Mouse (Mus musculus): ENCODE measurements at regions not wholly inside any gene's neighbourhood (a gene's known extent, or its start where the extent isn't known, plus 50 kb on each side); places are given as distances from the start of the nearest gene placed in this dataset.
"Not testable (repeated sequence)": the region's sequence is repeated elsewhere in the genome, so short reads cannot be mapped to it uniquely, and the experiment has no call there.

DNA sequence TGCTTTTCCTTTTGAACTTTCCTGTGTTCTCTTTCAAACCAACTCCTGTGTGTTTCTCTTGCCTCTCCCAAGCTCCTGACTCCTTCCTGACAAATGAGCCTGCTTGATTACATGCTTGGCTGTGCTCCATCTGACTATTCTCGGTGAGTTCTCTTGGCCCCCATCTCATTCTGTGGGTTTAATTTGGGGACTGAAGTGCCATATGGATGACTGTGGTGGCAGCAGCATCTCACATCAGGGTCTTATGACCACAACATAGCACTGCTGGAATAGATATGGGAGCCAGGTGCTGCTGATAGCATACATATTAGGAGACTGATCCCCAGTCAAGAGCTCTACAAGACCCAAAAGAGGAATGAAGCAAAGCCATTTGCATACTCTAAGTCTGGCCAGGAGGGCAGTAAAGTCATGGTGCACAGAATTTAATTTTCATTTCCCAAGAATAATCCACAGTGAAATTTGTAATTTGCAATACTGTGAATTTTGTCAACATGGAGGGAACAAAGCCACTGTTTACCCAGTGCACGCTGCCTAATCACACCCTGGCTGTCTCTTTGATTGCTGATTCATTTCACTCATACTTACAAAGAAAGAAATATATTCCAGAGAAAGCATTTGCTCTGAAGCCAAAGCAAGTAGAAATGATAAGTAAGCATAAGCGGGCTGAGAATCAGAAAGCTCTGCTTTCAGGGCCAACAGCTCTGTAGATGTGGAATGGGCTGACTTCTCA, 1478.4 kb upstream of the Gm7489 start:
- DNase-seq, result no peak

DNA sequence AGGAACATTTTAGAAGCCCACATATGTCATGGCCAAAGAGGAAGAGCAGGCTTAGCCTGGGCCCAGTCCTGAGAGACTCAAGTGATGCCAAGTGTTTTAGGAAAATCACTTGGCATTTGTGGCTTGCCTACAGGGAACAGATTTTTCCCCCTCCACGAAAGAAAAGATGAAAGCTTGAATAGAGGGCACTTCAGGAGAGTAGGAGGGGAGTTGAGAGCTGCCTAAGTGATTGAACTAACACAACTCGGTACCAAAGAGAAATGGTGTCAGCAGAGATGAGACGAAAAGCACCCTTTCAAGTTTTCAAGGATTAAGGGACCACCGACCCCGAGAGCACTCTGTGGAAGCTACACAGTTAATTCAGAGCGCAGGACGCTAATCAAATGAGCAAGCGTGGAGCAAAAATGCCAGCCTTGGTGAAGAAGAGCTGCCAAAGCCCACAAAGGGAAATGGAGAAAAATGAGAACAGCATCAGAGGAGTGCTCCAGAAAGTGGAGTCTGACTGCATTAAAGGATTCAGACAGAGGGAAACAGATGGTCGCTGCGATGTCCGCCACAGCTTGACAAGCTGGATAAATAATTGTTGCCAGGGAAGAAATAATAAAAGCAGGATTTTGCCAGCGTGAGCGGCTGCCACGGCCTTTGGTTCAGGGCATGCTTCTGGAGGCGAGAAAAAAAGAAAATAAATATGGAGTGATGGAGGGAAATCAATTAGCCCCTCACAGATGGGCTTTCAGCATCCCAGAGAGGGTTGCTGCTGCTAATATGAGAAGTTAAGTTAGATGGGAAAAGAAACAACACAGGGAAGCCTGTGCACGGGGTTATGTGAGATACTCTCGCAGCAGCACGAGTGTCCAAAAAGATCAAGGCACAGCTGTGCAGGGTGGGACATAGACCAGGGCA, 1471.6 kb upstream of the Gm7489 start:
- DNase-seq, result no peak

DNA sequence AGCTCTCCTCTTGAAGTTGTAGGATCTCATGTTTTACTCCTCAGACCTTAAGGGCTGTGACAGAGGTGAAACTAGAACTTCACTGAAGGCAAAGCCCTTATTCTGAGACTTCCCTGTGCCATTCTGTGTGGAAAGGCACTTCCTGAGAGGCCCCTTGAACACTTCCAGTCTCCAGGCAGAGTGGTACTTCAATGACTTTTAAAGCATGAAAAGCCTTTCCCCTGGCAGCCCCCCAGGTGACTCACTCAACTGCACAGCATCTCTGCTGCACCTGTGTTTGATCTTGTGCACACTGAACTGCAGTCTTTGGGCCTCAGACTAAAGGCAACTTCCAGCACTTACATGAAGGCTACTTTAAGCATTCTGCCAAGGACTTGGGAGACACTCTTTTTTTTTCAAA, 1458.7 kb upstream of the Gm7489 start:
- DNase-seq, result no peak

DNA sequence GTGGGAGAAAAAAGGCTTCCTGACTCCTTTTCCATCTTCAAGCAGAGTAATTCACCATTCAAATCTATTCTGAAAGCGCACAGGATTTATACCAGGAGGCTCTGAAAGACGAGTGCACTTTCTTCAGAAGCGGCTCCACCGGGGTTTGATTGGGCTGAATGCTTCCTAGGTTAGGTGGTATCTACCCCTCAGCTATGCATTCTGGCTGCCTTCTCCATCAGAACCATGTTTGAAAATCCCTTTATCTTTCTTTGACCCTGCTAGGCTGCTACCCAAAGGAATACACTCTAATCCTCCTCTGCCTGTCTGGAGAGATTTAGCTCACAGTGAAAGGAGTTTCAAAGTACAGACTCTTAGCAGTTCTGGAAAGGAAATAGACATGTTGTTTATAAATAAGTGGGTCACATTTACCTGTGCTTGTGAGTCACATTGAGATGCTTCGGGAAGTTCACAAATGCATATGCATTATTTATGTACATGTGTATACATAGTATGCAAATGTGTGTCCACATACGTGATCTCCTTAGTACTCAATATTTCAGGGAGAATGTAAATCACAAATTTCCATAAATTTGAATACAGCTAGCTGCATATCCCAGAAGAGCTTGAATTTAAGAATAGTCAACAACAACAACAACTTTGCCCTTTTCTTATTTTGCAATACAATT, 1454.1 kb upstream of the Gm7489 start:
- DNase-seq, result no peak

DNA sequence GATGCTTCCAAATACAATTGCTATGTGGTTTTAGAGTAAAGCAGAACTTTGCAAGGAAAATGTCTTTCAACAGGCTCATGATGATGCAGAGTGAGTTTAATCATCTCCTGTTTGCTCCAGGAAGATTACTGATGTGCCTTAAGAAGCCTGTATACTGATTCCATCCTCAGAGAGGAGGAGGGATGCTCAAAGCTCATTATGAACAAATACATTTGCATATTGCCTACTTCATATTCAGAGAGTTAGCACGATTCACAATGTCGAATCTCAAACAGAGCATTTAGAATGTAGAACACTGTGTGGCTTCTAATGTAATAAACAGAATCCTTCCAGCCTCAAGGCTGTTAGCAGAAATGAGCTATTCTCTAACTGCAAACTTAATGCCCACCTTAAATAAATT, 1451.1 kb upstream of the Gm7489 start:
- DNase-seq, result no peak

DNA sequence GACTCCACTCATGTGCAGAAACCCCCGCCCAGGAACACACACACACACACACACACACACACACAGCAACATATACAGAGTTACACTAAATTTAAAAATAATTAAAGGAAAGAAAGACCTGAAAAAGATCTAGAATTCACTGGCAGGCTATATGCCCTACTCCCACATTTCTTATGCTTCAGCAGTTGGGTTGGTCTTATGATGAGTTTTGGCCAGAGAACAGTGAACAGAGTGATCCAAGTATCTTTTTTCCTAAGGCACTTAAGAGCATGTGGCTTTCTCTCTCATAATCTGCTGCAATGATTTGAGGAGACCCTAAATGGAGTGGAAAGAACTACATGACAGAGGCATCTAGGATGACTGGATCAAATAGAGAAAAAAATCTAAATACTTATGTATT, 1446.3 kb upstream of the Gm7489 start:
- DNase-seq, result no peak

DNA sequence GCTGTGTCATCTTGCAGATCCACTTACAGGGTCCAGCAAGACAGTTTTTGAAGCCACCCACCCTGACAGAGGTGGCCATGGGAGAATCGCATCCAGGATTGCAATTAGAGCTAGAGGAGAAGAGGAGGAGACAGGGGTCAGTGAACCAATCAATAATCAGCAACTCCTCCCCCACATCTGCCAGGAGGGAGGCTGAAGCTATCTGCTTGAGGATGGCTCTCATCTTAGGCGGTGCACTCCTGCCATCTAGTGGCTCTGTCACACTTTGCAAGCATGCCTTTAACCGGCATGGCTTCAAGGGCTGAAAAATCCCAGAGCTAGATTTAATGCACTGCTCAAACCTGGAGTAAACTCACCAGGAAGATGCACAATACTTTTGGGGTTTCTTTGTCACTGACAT, 1425.9 kb upstream of the Gm7489 start:
- peak; percentile 75 to 76 for DNase-seq

DNA sequence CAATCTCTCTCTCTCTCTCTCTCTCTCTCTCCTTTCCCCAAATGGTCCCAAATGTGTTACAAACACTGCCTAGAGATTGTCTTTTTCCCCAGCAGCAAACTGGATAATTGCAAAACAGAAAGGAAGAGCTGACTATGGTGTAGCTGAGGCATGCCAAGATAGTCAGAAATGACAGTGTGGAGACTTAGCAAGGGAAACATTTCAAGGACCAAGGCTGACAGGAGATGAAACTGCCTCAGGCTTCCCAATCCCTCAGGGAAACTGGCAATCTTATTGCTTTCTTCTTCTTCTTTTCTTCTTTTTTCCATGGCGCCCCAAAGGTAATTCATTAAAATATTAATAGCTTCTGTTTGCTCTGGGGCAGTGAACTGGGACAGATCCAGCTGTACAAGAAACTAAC, 1425.4 kb upstream of the Gm7489 start:
- no peak for DNase-seq

DNA sequence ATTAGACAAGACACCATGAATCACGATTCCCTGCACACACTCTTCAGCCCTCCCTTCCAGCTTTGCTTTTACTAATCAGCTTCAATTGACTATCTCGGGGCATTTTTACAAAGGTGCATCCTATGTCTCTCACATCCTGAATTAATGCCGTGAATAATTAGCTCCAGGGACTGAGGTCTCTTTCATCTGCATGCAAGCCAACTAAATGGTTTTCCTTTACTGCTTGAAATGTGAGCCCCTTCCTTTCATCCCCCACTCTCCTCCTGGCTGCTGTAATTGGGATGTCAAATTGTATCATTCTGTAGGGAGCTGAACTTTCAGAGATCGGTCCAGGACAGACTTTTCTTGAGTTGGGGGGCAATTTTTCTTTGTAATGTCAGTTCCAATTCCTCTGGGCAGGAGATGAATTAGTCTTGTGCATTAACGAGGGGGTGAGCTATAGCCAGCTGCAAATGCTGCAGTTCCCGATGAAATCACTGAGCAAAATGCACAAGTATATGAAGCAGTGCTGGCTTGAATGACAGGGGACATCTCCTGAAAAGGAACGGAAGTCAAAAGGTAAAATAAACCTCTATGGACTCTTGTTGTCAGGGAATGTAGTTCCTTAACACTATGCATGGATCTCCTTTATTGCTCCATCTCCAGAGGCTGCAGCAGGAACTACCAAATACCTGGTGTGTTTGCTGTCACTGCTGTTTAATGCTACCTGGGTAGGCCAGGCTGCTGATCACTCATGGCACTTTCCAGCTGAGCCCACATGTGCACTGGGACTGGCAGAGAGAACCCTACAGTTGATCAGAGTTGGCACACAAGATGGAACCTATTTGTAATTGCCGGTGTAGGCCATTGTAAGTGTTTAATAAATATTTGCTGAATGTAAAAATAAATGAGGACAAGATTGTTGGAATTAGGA, 1420.2 kb upstream of the Gm7489 start:
- DNase-seq, result no peak

DNA sequence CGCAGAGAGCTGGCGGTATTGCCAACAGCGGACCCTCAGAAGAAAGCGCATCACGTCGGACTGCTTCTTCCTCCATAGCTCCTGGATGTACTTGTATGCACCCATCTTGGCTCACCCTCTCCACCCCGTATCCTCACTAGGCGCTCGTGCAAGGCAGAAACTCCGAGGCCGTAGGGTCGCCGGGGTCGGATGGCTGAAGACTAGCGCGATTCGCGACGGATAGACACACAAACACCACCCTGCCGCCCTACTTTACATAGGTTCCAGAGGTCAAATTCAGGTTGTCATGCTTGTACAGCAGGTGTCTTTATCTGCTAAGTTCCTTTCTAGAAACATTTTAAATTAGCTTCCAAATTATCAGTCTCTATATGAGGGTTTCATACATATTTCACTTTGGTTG, 1406.6 kb upstream of the Gm7489 start:
- not testable (repeated sequence) for DNase-seq

DNA sequence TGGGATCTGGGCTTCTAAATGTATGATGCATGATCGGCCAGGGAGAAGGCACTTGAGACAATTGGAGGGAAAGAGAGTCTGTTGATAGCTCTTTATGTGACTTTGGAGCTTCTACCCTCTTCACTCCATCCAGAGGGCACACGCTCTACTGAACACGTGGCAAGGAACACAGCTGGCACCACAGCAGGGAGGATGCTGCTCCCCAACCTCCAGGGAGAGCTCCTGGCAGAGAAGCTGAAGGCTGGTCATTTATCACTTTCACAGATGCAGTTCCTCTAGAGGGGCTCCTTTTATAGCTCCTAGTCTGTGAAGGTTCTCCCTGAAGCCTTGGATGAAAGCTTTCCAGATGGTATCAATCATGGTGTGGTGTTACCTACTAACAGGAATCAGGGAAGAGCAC, 1403.9 kb upstream of the Gm7489 start:
- DNase-seq, result no peak

DNA sequence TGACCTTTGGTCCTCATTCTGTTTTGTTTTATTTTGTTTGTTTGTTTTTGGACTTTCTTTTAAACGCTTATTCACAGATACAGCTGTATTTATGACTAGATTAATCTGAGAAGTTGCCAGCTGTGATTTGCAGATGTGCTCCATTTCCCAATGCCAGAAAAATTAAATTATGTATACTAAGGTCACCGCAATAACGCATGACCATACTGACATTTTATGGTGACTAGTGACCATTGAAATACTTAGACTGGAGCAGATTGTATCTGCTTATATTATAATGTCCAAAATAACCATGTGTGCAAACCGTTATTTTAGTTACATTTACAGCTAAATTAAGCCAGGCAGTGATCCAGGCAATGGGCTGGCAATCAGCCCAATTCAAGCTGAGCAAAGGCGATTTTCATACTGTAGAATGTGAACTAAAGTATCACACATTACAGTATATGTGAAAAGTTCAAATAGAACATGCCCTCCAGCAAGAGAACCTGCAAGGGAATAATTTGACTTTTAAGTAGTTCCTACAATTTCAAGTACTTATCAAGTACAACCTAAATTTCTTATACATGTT, 1401.0 kb upstream of the Gm7489 start:
- DNase-seq, result no peak

DNA sequence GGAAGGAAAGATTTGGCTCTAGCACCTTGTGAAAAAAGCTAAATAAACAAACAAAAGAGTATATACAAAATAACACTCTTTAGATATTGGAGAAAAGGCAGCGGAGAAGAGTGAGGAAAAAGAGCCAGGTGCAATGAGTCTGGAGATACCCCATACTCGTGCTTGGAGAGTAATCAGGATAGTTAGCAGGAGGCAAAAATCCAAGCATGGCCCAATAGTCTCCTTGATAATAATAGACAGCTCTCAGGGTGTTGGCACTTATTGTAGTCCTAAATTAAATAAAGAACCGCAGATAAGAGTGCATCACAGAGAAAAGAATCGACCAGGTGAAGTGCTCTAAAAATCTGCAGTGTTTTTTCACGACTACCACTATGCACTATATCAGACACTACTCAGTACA, 1400.4 kb upstream of the Gm7489 start:
- DNase-seq, result no peak

DNA sequence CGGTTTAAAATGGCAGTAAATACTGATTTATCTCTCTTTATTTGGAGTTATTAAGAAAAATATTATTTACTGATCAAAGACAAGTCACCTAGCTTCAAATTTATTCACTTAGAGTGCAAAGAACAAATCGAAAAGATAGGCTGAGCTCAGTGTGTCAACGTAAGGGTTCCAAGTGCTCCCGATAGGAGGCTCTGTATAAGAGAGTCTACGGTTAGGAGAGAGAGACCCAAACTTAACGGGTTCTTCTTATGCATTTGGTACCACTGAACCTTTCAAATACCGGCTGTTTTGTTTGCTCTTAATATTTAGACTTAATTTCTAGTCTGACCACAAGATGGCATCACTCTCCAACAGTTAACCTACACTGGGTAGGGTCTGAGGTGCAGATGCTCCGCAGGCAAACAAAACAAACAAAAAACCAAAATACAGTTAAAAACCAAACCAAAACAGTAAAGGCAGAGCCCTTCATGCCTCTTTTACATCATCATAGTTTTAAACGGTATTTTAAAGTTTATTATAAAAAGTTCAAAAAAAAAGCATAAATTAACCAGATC, 1379.4 kb upstream of the Gm7489 start:
- no peak for DNase-seq

DNA sequence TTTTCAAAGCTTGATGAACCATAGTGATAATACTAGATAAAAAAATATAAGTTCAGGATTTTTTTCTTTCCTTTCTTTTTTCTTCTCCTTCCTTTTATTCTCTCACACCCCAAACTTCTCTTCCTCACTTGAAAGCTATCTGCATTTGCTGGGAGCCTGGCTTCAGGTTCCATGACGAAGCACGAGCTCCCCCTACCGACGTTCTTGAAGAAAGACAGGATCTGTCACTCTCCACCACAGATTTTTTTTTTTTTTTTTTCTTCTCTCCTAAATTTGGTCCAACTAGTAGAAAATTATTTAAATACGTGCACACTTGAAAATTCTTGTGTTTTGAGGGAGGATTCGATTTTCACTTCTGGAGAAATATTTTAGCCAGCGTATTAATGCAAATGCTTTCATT, 1377.8 kb upstream of the Gm7489 start:
- peak; percentile 36 to 47 for DNase-seq

DNA sequence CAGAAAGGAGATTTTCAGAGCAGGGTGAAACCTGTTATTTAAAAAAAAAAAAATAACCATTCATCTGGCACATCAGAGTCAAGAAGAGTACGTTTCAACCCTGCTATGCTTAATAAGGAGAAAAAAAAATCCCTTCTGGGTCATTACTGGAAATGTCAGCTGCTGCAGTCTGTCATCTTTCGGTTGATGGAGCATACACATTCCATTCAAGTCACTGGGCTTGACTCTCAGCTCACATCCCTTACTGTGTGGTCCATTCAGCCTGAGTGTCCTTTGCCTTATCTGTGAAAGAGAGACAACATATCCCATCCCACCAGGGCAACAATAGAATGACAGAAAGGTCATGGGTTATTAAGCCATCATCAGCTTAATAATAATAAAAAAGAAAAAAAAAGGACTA, 1376.1 kb upstream of the Gm7489 start:
- DNase-seq, result no peak

DNA sequence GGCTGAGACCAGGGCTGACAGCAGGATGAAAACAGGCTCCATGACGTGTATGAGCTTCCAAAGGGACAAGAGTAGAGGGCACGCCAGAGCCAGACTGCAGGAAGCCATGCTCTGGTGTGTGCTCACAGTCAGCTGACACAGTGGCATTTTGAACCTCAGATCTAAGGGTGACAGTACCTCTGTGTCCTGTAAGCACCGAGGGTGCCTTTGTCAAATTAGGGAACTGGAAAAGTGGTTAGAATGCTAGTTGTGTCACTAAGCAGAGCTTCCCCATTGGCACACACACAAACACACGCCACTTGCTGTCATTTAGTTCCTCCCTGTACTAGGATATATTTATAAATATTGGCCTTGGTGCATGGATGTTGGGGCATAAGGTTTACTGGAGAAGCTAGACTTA, 1374.6 kb upstream of the Gm7489 start:
- no peak for DNase-seq

DNA sequence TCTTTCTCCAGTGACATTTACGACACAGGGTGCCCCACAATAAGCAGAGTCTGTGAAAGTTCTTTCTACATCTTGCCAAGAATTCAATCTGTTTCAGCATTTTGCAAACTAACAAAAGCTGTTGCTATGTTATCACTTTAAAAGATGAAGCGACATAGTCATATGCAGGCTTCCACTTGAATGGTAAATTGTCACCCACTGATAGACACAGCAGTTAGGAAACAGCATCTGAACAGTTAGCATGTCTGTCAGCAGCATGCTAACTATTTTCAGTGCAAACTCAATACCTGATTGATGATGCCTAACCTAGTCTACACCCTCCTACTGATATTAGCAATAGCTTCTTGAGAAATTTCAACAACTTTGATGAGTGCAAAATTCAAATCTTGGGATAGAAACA, 1348.1 kb upstream of the Gm7489 start:
- no peak for DNase-seq

DNA sequence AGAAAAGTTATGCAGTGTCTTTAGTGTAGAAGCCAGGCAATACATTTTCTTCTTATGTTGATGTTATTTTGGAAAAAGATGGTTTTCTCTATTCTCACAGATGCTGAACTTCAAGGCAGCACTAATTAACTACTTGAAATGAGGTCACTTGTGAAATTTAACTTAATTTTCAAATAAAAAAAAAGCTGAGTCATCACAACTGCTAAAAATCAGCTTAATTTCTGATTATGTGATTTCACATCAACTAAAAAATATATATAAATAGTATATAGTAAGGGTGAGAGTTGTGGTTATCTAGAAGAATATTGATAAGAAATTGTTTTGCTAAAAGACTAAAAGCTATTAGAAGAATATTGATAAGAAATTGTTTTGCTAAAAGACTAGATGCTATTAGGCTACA, 1326.0 kb upstream of the Gm7489 start:
- DNase-seq, result no peak

DNA sequence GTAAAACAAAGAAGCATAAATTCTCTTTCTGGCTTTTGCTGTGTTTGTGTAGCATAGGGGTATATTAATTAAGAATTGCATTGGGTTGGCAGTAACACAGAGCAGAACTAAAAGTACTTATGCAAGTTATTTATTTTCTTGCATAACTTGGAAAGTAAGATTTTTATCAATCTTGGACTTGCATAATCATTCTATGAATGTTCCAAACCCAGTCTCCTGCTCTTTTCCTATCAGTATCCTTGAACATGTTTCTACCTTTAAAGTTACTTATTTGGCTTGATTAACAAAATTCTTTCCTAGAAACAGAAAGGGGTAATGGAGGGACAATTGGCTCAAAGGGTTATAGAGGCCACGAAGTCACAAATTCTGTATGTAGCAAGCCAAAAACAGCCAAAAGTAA, 1320.6 kb upstream of the Gm7489 start:
- DNase-seq, result no peak

DNA sequence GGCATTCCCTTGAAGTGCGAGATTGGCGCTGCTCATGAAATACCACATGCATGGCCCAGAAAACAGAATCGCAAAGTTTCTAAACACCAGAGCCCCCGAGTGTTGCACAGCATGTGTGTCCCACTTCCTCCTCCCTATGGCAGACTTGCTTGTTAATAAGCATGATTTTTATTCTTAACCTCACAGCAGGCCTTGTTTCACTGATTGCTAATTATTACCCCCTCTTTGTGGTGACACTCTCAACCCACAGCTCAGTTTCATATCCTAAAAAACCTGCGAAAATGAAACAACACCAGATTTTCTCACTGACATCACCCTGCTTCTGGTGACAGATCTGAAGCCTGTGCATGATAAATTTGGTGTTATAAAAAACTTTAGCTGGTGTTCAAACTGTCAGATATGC, 1319.3 kb upstream of the Gm7489 start:
- DNase-seq, result no peak

DNA sequence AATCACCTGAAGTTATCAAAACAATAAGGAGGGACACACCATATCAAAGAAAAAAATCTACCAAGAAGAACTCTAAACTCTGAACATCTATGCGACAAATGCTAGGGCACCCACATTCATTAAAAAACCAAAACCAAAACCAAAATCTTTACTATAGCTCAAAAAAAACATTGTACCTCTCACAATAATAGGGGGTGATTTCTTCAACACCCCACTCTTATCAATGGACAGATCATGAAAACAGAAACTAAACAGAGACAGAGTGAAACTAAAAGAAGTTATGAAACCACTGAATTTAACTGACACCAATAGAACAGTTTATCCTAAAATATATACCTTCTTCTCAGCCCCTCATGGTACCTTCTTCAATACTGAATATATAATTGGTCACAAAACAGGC, 1314.5 kb upstream of the Gm7489 start:
- DNase-seq, result no peak

Data from kidney, postnatal 25 days (tissue).